Mouse (Mus musculus) stomach, embryonic 14.5 days (tissue): ENCODE measurements around the gene Lpcat1. TPM values are rescaled to one million over a fixed set of nuclear protein-coding genes. Genes with fewer than 3 reads are reported as not detected.

ENCODE experiments used
- ATAC-seq: fragments of 200-750 bp; cut with Nextera tagmentation; 2 replicates; pipeline ENCODE4 v1.8.0; 2017; ENCODE audit warnings: low read depth, moderate TSS enrichment; ENCODE audit not compliant: insufficient number of reproducible peaks, insufficient read depth, low FRiP score
- H3K27ac ChIP-seq: fragments of 300-500 bp; sonication (generic); 2 replicates; pipeline ENCODE4 v1.5.1; 2014; ENCODE audit warnings: mild to moderate bottlenecking, low read length, moderate library complexity, mixed read lengths
- H3K27me3 ChIP-seq: fragments of 300-500 bp; sonication (generic); 2 replicates; pipeline ENCODE4 v1.6.1; 2014; ENCODE audit warnings: low read length, control low read depth, mixed read lengths; ENCODE audit not compliant: control insufficient read depth, insufficient read depth
- H3K36me3 ChIP-seq: fragments of 300-500 bp; sonication (generic); 2 replicates; pipeline ENCODE4 v1.6.1; 2014; ENCODE audit warnings: mild to moderate bottlenecking, control low read depth, low read length, moderate library complexity, mixed read lengths; ENCODE audit not compliant: control insufficient read depth, insufficient read depth
- H3K4me1 ChIP-seq: fragments of 300-500 bp; sonication (generic); 2 replicates; pipeline ENCODE4 v1.6.1; 2014; ENCODE audit warnings: low read length, control low read depth, mixed read lengths; ENCODE audit not compliant: control insufficient read depth, insufficient read depth
- H3K4me2 ChIP-seq: fragments of 300-500 bp; sonication (generic); replicated peaks from 2 replicates; pipeline ENCODE4 v1.6.1; 2014; ENCODE audit warnings: low read depth, low read length, control low read depth
- H3K4me3 ChIP-seq: fragments of 300-500 bp; sonication (generic); 2 replicates; pipeline ENCODE4 v1.5.1; 2014; ENCODE audit warnings: low read depth, low read length, control low read depth
- H3K9ac ChIP-seq: fragments of 300-500 bp; sonication (generic); replicated peaks from 2 replicates; pipeline ENCODE4 v1.6.1; 2014; ENCODE audit warnings: low read depth, mild to moderate bottlenecking, control low read depth, low read length, moderate library complexity, mixed read lengths
- H3K9me3 ChIP-seq: fragments of 300-500 bp; sonication (generic); 2 replicates; pipeline ENCODE4 v1.6.1; 2016; ENCODE audit warnings: low read depth, low read length, control low read depth; ENCODE audit not compliant: control insufficient read depth
- WGBS: fragments of 180-500 bp; shearing (Covaris S2); extraction: QIAGEN DNeasy Blood & Tissue Kit; methylation state at CpG from one replicate; pipeline ENCODE4 v1.1.7; 2014; 5-methylcytosine and 5-hydroxymethylcytosine counted together
- polyA plus RNA-seq: library from polyadenylated mRNA; unstranded; fragments of >200 nt; fragmentation: Nextera tagmentation; extraction: Ambion mirVana; gene quantifications from 2 replicates; pipeline ENCODE4 v1.2.1, GENCODE M21; 2014

The Lpcat1 gene
- polyA plus RNA-seq, 1 experiment from 2014 or later: 40.4 TPM

GRCm38 (mm10) chr13:73466411-73466810, 586 bp upstream of the Lpcat1 start:
- peak overlapping the region; percentile 86 for H3K4me2 ChIP-seq
- ATAC-seq: no peak
- no peaks in the 10 kb centered on the region for H3K27me3 ChIP-seq
- H3K9ac ChIP-seq: no peak overlapping the region
- no peaks in the 10 kb centered on the region; the same call in 1 of the 2 replicates for H3K36me3 ChIP-seq
- WGBS: 78% methylated on average over 3 of the region's 3 CpGs
- no peaks in the 10 kb centered on the region for H3K9me3 ChIP-seq
- H3K4me3 ChIP-seq: no peak overlapping the region
- no peak overlapping the region for H3K27ac ChIP-seq
- H3K4me1 ChIP-seq: peaks cover 10% of the 10 kb centered on the region

- Histone ChIP-seq H3K4me1 (peaks cover 10% of the 10 kb centered on the region), H3K4me3 (peak overlapping the region; percentile 69), H3K9me3 (no peaks in the 10 kb centered on the region), H3K9ac (peak overlapping the region; percentile 84), H3K4me2 (peak overlapping the region; percentile 86), H3K36me3 (no peaks in the 10 kb centered on the region; the same call in 1 of the 2 replicates), H3K27ac (peak overlapping the region; percentile 97), H3K27me3 (no peaks in the 10 kb centered on the region)
- ATAC-seq: peak; percentile 83
- WGBS: under 1% methylated on average over 42 of the region's 53 CpGs
Observed at GRCm38 (mm10) chr13:73467421-73468237, 632 bp downstream of the Lpcat1 start.

GRCm38 (mm10) chr13:73468834-73469233, 1.8 kb downstream of the Lpcat1 start:
- H3K27me3 ChIP-seq: no peaks in the 10 kb centered on the region
- ATAC-seq: no peak
- no peak overlapping the region for H3K9ac ChIP-seq
- H3K4me1 ChIP-seq: peaks cover 10% of the 10 kb centered on the region
- no peak overlapping the region for H3K27ac ChIP-seq
- no peaks in the 10 kb centered on the region; the same call in 1 of the 2 replicates for H3K36me3 ChIP-seq
- no peaks in the 10 kb centered on the region for H3K9me3 ChIP-seq
- peak overlapping the region; percentile 86 for H3K4me2 ChIP-seq
- H3K4me3 ChIP-seq: 0 out of 2 replicates have a peak overlapping the region, but pooled peaks have one; percentile 69
- WGBS: 69% methylated on average over 3 of the region's 3 CpGs

- no peaks in the 10 kb centered on the region for H3K27me3 ChIP-seq
- H3K27ac ChIP-seq: no peak overlapping the region
- ATAC-seq: no peak
- H3K9ac ChIP-seq: no peak overlapping the region
- 54% methylated on average over 9 of the region's 9 CpGs for WGBS
- no peaks in the 10 kb centered on the region for H3K9me3 ChIP-seq
- peaks cover 10% of the 10 kb centered on the region for H3K4me1 ChIP-seq
- H3K4me3 ChIP-seq: no peak overlapping the region
- H3K4me2 ChIP-seq: no peak overlapping the region
- H3K36me3 ChIP-seq: no peaks in the 10 kb centered on the region; the same call in 1 of the 2 replicates
Observed at GRCm38 (mm10) chr13:73469257-73469967, 2.4 kb downstream of the Lpcat1 start.

- Histone ChIP-seq H3K4me2 (no peak overlapping the region), H3K4me3 (no peak overlapping the region), H3K9me3 (no peaks in the 10 kb centered on the region), H3K27ac (no peak overlapping the region), H3K27me3 (no peaks in the 10 kb centered on the region), H3K9ac (no peak overlapping the region), H3K4me1 (peaks cover 13% of the 10 kb centered on the region), H3K36me3 (no peaks in the 10 kb centered on the region; the same call in 1 of the 2 replicates)
- WGBS: 78% methylated on average over 3 of the region's 3 CpGs
- ATAC-seq: no peak
Observed at GRCm38 (mm10) chr13:73472481-73472880, 5.5 kb downstream of the Lpcat1 start.

- no peak overlapping the region for H3K4me3 ChIP-seq
- H3K9ac ChIP-seq: no peak overlapping the region
- 96% methylated on average over 2 of the region's 2 CpGs for WGBS
- no peaks in the 10 kb centered on the region for H3K9me3 ChIP-seq
- H3K27me3 ChIP-seq: no peaks in the 10 kb centered on the region
- no peak overlapping the region for H3K4me2 ChIP-seq
- no peaks in the 10 kb centered on the region; the same call in 1 of the 2 replicates for H3K36me3 ChIP-seq
- no peak for ATAC-seq
- H3K27ac ChIP-seq: no peak overlapping the region
- peaks cover 5% of the 10 kb centered on the region for H3K4me1 ChIP-seq
Observed at GRCm38 (mm10) chr13:73473746-73474145, 6.7 kb downstream of the Lpcat1 start.

- H3K9me3 ChIP-seq: no peaks in the 10 kb centered on the region
- H3K4me3 ChIP-seq: no peak overlapping the region
- no peaks in the 10 kb centered on the region for H3K27me3 ChIP-seq
- 0 out of 2 replicates have a peak, but pooled peaks cover 3% of the 10 kb centered on the region for H3K4me1 ChIP-seq
- no peak overlapping the region for H3K9ac ChIP-seq
- no peak overlapping the region for H3K4me2 ChIP-seq
- no peak overlapping the region for H3K27ac ChIP-seq
- 83% methylated on average over 6 of the region's 6 CpGs for whole genome bisulfite sequencing
- ATAC-seq: no peak
- no peaks in the 10 kb centered on the region; the same call in 1 of the 2 replicates for H3K36me3 ChIP-seq
Observed at GRCm38 (mm10) chr13:73474163-73474562, 7.2 kb downstream of the Lpcat1 start.
